Mouse (Mus musculus) right cerebral cortex, postnatal 25 days (tissue): ENCODE data around the gene Flt3.

Source experiments
- DNase-seq: peaks from one replicate; pipeline ENCODE4 v3.0.0; 2022

Flt3 gene

DNA sequence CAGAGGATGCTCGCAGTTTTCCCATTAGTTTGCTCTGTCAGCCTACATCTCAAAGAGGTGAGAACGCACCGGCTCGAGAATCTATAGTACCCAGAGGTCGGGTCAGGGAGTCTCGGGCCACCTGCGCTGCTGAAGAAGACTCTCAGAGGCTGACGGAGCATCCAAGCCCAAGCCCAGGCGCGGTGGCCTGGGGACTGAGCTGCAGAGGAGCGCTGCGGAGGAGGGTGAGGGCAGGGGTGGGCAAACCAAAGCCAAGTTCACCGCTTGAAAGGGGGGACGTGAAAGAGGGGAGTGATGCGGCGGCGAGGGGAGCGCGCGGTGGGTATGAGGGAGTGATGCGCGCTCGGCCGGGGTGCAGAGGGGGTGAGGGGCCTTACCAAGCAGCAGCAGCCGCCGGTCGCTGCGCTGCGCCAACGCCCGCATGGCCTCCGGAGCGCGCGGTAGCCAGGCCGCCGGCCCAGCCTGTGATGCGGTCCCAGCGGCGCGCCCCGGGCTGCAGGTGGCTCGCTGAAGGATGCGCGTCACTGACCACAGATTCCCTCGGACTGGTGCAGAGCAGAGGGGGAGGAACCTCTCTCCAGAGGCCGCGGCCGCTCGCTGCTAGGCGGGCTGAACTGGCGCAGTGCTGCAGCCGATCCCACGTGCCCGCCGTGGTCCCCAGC lies at the start of gene Flt3:
TSS of gene Flt3 (minus strand) at position 647 of the 662 bp plus-strand sequence.
- peak; percentile 51 for DNase-seq

DNA sequence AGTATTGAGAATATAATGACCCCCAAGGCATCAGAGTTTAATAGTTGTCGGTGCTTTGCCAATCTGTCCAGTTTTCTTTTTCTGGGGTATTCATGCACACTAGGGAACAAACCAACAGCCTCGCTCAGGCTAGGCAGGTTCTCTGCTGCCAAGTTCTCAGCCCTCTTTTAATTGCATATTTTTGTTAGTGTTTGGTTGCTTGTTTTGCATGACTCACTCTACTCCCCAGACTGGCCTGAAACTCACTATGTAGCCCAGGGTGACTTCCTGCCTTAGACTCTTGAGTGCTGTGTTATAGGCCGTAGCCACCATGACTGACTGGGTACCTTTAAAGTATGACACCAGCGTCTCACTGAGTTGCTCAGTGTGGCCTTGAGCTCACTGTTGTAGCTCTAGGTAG lies 48.6 kb upstream of the Flt3 start:
- no peak for DNase-seq

DNA sequence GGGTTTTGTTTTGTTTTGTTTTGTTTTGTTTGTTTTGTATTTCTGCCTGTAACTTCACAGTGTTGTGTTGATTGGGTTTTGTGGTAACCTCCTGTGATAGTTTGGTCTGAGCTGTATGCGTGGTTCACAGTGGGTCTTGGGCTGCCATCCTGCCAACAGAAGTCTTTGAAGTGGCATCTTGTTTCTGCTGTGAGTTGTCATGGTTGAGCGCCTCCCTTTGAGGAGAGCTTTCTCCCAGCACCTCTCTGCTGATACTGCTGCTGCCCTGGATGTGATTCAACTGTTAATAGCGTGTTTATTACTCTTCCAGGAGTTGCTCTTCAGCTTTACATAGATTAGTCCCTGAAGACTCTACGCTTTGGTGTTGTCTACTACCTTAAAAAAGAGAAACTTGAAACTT lies 48.2 kb upstream of the Flt3 start:
- no peak for DNase-seq

DNA sequence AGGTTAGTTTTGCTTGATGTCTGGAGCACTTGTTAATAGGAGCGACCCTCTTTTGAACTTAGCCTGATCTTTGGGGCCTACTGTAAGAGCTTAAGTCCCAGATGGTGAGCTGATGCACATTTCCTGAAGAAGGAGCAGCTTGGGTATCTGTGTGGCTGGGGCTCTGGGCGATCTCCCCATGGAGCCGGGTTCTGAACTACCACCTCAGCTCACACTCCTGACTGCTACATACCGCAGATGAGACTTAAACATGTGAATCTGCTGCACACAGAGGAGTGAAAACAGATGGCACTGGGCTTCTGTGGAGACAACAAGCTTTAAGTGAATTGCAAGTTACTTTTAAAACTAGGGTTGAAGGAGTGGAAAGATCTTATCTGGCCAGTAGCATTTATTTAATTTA lies 45.0 kb upstream of the Flt3 start:
- DNase-seq = no peak

DNA sequence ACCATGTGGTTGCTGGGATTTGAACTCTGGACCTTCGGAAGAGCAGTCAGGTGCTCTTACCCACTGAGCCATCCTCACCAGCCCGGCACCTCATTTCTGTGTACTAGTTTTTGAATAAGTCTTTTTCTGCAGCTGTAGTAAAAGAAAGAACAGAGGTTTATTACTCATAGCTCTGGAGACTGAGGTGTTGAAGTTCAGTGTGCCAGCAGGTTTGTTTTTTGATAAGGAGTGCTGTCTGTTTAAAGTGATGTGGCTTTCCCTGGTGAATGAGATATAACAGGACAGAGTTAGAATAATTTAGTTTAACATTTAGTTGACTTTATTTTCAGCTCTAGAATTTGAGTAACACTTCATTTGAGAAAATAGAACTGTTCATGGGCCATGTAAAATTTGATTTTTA lies 44.5 kb upstream of the Flt3 start:
- DNase-seq = no peak

DNA sequence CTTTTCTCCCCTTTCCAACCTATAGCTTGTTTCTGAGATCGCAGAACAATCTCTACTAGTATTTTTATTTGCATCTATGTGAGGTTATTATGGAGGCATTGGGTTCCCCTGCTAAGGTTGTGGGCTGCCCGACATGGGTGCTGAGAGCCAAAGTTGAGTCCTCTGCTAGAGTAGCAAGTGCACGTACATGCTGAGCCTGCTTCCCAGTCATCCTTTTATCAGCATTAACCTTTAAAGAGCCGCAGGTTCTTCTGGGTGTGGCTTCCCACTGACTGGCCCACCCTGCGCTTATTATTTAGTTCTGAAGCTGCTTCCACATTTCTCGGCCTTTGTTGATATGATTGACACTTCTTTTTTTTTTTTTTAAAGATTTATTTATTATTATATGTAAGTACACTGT lies 44.0 kb upstream of the Flt3 start:
- DNase-seq = no peak

DNA sequence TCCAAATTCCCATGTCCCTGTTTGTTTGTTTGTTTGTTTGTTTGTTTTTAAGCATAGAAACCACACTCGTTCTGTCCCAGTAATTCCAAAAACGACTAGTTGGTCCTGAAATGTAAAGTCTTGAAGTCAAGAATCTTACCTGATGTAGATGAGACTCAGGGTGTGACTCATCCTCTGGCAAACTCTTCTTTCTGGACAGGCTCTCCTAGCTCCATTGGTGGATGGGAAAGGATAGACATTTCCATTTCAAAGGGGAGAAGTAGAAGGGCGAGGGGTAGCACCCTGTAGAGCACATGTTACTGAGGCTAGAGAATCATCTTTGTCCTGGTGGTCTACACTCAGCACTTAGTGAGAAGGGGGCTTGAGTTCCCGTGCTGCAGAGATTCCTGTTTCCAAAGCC lies 42.5 kb upstream of the Flt3 start:
- DNase-seq = no peak

DNA sequence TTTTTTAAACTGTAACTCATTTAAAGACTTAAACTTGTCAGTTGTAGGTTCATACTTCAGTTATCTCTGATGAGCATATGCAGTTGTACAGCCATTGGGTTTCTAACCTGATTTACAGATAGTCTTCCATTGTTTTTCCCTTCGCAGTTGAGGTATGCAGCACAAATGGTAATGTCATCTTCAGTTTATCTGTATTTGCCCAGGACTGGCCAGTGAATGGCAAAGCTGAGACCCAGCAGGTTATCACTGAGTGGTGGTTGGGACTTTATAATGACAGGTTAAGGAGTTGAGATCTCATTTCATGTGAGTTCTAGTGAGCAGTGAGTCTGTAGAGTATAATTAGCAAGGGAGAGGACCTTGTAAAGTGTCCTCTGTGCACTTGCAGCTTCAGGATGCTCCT lies 41.7 kb upstream of the Flt3 start:
- no peak for DNase-seq

DNA sequence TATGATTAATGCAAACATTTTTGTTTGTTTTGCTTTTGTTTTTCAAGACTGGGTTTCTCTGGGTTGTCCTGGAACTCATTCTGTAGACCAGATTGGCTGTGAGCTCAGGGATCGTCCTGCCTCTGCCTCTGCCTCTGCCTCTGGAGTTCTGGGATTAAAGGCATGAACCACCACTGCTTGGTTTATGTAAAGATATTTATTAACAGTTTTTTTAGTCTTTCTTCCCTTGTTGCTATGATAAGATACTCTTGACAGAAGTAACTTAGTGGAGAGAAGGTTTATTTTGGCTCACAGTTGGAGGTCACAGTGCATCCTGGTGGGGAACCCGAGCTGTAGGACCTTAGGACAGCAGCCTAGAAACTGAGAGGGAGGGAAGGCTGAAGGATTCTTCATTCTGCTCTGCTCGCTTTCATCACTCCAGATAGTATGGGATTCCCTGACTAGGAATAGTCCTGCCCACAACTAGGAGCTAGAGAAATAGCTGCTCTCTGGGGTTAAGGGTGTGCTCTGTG lies 40.8 kb upstream of the Flt3 start:
- no peak for DNase-seq

DNA sequence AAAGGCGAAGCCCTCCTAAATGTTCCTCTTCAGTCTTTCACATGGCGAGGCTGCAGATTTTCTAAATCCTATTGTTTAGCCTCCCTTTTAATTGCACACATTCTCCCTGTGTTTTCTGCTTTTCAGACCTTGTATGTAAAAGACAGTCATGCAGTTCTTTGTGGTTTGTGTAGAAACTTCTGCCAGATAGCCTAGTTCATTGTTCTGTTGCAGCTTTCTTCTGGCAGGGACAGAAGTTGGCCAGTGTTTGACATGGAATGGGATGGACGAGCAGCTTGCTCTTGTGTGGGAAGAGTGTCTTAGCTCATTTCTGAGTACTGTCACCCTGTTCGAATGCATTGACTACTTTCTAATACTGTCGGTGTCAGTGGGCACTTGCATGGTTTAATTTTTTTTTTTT lies 36.2 kb upstream of the Flt3 start:
- DNase-seq = no peak

DNA sequence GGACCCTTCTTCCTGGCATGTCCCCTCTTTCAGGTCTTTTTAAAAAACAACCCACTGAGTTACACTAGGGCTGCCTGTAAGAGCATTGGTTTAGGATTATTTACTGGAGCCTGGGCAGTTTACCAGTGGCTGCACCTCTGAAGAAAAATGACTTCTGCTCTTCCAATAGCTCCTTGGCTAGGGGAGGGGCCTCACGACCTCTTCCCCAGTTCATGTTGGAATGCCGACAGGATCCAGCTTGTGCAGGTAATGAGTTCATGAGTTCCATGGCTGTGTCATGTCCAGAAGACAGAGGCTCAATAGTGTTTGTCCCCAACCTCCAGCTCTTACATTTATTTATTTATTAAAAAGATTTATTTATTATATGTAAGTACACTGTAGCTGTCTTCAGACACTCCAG lies 35.5 kb upstream of the Flt3 start:
- no peak for DNase-seq

DNA sequence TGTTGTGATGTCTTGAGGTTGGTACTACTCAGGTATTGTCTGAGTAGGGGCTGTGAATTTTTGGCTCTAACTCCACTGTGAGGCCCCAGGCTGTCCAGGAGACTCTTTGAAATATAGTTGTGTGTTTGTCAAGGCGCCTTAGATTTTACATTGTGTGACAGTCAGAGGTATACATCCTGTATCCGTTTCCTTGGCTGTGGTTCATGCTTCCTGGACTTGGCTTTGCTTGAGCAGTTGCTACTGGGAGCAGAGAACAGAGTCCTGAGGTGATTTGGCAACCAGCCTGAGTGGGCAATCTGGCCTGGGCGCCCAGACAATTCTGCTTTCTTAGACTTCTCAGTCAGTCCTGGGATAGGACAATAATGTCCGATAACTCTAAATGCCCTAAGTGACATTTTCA lies 34.9 kb upstream of the Flt3 start:
- no peak for DNase-seq

DNA sequence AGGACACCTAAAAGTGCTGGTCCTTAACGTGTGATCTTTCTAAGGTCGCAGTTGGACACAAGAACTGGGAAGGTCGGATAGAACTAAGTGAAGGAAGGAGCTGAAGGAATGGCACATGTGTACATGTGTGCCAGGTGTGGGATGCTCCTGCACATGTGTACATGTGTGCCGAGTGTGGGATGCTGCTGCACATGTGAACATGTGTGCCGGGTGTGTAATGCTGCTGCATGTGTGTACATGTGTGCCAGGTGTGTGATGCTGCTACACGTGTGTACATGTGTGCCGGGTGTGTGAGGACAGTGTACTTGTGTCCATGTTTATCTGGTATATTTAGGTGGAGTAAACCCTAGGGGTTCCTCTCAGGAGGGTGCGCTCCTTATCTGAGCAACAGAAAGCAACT lies 32.6 kb upstream of the Flt3 start:
- DNase-seq = no peak

DNA sequence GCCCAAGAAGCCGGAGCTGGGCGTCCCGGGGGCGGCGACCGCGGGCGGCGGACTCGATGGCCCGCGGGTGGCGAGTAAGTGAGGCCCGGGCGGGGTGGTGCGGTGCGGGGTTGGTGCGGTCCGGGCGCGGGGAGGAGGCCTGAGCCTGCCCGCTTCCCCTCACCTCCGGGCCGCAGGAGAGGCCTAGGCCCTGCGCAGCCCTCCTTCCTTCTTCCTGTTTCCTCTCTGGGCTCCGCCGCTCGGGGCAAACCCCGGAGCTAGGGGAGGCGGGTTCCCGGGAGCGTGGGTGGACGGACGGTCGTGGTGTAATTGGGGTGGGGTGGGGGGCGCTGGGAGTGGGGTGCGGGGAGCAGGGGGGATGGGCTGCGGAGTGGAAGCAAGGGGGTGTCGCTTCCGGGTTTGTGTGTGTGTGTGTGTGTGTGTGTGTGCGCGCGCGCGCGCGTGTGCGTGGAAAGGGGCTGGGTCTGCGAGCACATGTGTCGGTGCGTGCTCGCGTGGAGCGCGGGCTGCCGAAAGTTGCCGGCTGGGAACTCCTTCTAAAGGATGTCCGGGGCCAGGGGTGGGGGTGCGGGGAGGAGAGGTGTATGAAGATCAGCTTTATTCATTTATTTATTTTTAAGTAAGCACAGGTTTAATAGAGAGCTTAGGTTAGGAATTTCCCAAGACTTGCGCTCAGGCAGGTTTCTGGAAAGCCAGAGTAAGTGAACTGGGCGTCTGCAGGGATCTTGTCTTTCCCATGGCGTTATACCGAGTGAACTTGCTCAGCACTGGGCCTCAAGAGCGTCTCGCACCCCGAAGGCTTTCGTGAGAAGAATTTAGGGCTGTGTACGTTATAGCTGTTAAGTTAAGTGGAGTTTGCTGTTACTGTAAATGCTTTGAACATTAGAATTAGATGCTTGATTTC lies 30.9 kb upstream of the Flt3 start:
- DNase-seq = peak; percentile 67

DNA sequence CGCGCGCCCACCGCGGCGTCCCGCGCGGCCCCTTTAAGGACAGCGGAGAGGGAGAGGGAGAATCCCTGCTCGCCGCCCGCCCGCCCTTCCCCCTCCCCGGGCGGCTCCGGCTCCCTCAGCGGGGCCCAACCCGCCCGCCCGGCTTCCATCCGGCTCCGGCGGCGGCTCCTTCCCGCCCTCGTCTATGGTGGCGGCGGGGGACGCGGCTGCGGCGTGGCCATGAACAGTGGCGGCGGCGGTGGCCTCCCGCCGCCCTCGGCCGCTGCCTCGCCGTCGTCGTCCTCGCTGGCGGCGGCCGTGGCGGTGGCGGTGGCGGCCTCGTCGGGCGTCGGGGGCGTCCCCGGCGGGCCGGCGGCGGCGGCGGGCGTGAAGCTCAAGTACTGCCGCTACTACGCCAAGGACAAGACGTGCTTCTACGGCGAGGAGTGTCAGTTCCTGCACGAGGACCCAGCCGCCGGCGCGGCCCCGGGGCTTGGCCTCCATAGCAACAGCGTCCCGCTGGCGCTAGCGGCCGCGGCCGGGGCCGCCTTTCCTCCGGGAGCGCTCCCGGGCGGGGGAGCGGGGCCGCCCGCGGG lies 30.2 kb upstream of the Flt3 start:
- DNase-seq = no peak

DNA sequence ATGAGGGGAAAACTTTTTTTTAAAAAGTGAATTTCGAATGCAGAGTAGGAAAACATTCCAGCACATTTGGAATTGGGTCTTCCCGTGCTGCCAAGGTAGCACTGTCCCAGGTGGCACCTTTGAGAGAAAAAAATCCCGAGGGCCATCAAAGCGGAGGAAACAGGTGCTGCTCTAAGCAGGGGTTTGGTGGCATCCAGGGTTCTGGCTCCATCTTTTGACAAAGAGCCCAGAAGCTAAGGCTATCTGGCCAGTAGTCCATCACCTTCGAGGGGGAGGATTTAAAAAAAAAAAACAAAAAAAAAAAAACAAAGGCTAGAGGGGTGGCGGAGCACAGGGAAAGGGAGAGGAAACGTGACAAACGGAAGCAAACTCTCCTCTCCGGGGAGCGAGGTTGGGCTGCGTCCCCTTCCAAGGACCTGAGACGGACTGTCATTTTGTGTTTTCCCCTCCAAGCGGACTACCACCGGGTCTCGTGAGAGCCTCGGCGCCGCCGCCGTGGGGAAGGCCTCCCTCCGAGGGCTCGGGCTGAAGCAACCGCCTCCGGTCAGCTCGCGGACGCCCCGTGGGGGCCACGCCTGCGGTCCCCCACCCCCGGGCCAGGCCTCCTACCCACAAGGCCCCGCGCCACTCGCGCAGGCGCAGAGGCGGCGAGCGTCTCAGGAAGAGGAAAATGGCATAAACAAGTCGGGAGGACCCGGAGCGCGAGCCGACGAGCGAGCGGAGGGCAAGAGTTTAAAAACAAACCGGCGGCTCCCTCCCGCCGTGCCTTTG lies 29.4 kb upstream of the Flt3 start, which contains the start of gene Pan3:
TSS of gene Pan3 (plus strand) at position 627 of the 771 bp plus-strand sequence.
- peak; percentile 96 for DNase-seq

DNA sequence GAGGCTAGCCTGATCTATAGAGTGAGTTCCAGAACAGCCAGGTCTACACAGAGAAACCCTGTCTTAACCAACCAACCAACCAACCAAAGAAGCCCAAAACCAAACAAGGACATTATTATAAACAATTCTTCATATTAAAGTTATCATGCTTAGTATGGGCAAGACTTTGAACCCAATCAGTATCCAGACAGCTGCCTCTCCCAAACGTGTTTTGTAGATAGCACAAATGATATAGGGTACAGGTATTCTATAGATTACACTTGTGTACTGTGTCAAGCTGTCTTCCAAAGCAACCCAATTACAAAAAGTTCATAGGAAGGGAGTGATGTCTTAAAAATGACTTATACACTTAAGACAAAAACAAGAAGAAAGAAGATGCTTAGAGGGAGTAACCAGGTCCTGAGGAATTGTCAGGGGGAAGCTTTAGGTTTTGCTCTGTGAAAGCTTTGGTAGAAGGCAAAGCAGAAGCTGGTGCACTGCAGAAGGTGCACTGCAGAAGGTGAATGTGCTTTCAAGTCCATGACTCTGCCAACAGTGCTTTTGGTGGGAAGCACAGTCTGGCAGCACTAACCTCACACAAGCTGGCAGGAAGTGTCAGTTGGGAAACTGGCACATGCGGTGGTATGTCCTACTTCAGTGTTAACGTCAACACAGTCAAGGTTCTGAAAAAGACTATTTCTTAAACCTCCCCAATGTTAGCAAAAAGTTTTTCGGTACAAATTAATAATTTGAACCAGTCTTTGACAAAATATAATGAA lies 25.9 kb upstream of the Flt3 start:
- no peak for DNase-seq

DNA sequence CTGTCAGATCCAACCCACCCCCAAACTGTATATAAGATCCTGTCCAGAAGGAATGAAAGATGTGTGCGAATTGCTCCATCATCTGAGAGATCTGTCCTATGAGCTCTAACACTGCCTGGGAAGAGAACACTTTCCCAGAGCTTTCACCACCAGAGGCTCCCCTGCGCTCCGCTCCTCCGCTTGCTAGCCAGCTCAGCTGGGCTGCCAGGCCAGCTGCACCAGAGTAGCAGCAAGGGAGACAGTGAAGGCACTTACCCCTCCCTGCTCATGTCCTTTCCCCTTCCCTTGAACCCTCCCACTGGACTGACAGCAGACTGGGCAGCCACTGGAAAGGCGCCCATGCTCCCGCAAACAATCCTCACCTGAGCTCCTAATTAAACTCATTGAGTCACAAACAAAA lies 23.3 kb upstream of the Flt3 start:
- DNase-seq = no peak

DNA sequence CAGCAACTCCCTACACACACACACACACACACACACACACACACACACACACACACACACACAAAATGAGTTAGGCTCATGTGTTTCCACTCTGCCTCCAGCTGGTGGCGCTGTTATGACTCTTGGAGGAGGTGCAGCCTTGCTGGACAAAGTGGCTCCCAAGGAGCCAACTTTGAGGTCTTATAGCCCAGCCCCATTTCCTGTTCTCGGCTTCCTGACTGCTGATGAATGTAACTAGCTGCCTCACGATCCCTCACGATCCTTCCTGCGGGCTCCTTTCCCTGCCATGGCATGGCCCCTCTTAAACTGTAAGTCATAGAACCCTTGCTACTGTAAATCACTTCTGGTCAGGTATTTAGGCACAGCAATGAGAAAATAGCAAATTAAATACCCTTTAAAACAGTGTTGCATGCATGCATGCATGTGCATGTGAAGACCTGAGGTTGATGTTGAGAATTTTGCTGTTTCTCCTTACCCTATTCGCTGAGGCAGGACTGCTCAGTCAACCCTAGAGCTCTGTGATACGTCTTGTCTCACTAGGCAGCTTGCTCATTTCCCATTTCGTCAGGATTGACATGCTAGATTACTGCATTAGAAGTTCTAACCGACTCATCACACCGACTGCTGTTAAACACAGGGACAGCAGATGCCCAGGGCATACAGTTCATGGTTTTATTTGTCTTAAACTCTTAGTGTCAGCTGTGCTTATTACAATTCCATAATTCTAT lies 18.3 kb upstream of the Flt3 start:
- DNase-seq = no peak

DNA sequence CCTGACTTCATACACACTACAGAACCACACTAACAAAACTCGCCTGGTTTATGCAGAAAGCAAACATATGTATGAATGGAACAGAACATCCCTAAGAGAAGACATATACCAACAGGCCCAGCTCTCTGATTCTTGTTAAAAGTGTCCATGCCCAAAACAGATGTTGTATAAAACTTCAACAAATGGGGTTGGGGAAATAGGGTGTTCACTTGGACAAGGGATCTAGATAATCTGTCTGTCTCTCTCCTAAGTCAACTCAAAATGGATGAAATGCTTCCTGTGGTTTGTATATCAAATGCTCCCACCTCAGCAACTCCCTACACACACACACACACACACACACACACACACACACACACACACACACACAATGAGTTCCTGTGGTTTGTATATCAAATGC lies 17.7 kb upstream of the Flt3 start:
- DNase-seq = no peak

DNA sequence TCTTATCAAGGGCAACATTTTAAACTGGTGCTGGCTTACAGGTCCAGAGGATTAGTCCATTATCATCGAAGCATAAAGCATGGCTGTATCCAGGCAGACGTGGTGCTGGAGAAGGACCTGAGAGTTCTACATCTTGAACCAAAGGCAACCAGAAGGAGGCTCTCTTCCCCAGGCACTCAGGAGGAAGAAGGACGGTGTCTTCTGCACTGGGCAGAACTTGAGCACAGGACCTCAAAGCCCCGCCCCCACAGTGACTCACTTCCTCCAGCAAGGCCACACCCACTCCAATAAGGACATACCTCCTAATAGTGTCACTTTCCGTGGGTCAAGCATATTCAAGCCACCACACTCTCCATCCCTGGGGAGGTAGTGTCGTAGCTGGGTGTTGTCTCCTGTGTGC lies 10.3 kb upstream of the Flt3 start:
- DNase-seq = no peak

DNA sequence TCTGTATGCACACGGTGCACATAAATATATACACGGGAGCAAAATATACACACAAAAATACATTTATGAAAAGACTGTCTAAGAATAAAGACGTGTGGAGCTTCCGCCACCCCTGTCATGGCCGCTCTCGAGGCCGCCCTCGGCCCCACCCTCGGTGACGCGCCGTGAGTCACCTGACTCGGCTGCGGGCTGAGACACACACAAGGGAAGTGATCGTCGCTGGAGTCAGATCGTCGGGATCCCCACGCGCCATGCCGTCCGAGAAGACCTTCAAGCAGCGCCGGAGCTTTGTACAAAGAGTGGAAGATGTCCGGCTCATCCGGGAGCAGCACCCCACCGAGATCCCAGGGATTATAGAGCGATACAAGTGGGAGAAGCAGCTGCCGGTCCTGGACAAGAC lies 8.4 kb upstream of the Flt3 start:
- no peak for DNase-seq
